Mouse (Mus musculus): ENCODE measurements at regions not wholly inside any gene's neighbourhood (a gene's known extent, or its start where the extent isn't known, plus 50 kb on each side); places are given as distances from the start of the nearest gene placed in this dataset.
A peak's percentile ranks its signal among the peaks of the same experiment; 100 is the strongest.

- no peaks in the 10 kb centered on the region for H3K4me1 ChIP-seq (ENCODE audit: control insufficient read depth, insufficient read depth, insufficient read length, low read length)
- H3K27ac ChIP-seq (ENCODE audit: insufficient read depth, low read depth, low read length) = no peak overlapping the region
- H3K27me3 ChIP-seq (ENCODE audit: control insufficient read depth, insufficient read depth, low read length) = no peaks in the 10 kb centered on the region
- H3K36me3 ChIP-seq (ENCODE audit: control insufficient read depth, insufficient read depth, low read length) = no peaks in the 10 kb centered on the region
- H3K4me3 ChIP-seq (ENCODE audit: low read depth, low read length) = no peak overlapping the region
- no peak for TF ChIP-seq CTCF (IDR thresholded peaks at IDR 0.05; ENCODE audit: extremely low read depth, insufficient read length, insufficient replicate concordance, low read depth, low read length)
- TF ChIP-seq POLR2A (IDR thresholded peaks at IDR 0.05; ENCODE audit: low read depth, low read length) = no peak
- 84% methylated on average over 2 of the region's 2 CpGs for WGBS
Measured at GRCm38 (mm10) chr13:75596856-75597255, 109.7 kb upstream of the Ell2 start.

- Histone ChIP-seq H3K4me3 (ENCODE audit: low read depth, low read length) (no peak overlapping the region), H3K27ac (ENCODE audit: insufficient read depth, low read depth, low read length) (no peak overlapping the region), H3K4me1 (ENCODE audit: control insufficient read depth, insufficient read depth, insufficient read length, low read length) (no peaks in the 10 kb centered on the region), H3K36me3 (ENCODE audit: control insufficient read depth, insufficient read depth, low read length) (no peaks in the 10 kb centered on the region), H3K27me3 (ENCODE audit: control insufficient read depth, insufficient read depth, low read length) (no peaks in the 10 kb centered on the region)
- TF ChIP-seq POLR2A (IDR thresholded peaks at IDR 0.05; ENCODE audit: low read depth, low read length) (no peak), CTCF (IDR thresholded peaks at IDR 0.05; ENCODE audit: extremely low read depth, insufficient read length, insufficient replicate concordance, low read depth, low read length) (no peak)
Measured at GRCm38 (mm10) chr13:75598186-75598585, 108.4 kb upstream of the Ell2 start.

GRCm38 (mm10) chr13:75598675-75599074 lies 107.9 kb upstream of the Ell2 start:
- H3K4me1 ChIP-seq (ENCODE audit: control insufficient read depth, insufficient read depth, insufficient read length, low read length) = no peaks in the 10 kb centered on the region
- H3K27me3 ChIP-seq (ENCODE audit: control insufficient read depth, insufficient read depth, low read length) = no peaks in the 10 kb centered on the region
- H3K36me3 ChIP-seq (ENCODE audit: control insufficient read depth, insufficient read depth, low read length) = no peaks in the 10 kb centered on the region
- TF ChIP-seq CTCF (IDR thresholded peaks at IDR 0.05; ENCODE audit: extremely low read depth, insufficient read length, insufficient replicate concordance, low read depth, low read length) = no peak
- no peak for TF ChIP-seq POLR2A (IDR thresholded peaks at IDR 0.05; ENCODE audit: low read depth, low read length)
- H3K27ac ChIP-seq (ENCODE audit: insufficient read depth, low read depth, low read length) = no peak overlapping the region
- H3K4me3 ChIP-seq (ENCODE audit: low read depth, low read length) = no peak overlapping the region
- 98% methylated on average over 1 of the region's 1 CpGs for WGBS

GRCm38 (mm10) chr13:75623229-75623628 lies 83.3 kb upstream of the Ell2 start:
- Histone ChIP-seq H3K36me3 (ENCODE audit: control insufficient read depth, insufficient read depth, low read length) (no peaks in the 10 kb centered on the region), H3K27ac (ENCODE audit: insufficient read depth, low read depth, low read length) (no peak overlapping the region), H3K4me3 (ENCODE audit: low read depth, low read length) (no peak overlapping the region), H3K27me3 (ENCODE audit: control insufficient read depth, insufficient read depth, low read length) (no peaks in the 10 kb centered on the region), H3K4me1 (ENCODE audit: control insufficient read depth, insufficient read depth, insufficient read length, low read length) (no peaks in the 10 kb centered on the region)
- 76% methylated on average over 3 of the region's 3 CpGs for WGBS
- TF ChIP-seq CTCF (IDR thresholded peaks at IDR 0.05; ENCODE audit: extremely low read depth, insufficient read length, insufficient replicate concordance, low read depth, low read length) (no peak), POLR2A (IDR thresholded peaks at IDR 0.05; ENCODE audit: low read depth, low read length) (no peak)

- no peaks in the 10 kb centered on the region for H3K36me3 ChIP-seq (ENCODE audit: control insufficient read depth, insufficient read depth, low read length)
- peaks cover 3% of the 10 kb centered on the region; the same call in 1 of the 2 replicates for H3K4me1 ChIP-seq (ENCODE audit: control insufficient read depth, insufficient read depth, insufficient read length, low read length)
- H3K4me3 ChIP-seq (ENCODE audit: low read depth, low read length) = no peak overlapping the region
- no peak for TF ChIP-seq CTCF (IDR thresholded peaks at IDR 0.05; ENCODE audit: extremely low read depth, insufficient read length, insufficient replicate concordance, low read depth, low read length)
- TF ChIP-seq POLR2A (IDR thresholded peaks at IDR 0.05; ENCODE audit: low read depth, low read length) = no peak
- 59% methylated on average over 1 of the region's 1 CpGs for WGBS
- H3K27ac ChIP-seq (ENCODE audit: insufficient read depth, low read depth, low read length) = no peak overlapping the region
- no peaks in the 10 kb centered on the region for H3K27me3 ChIP-seq (ENCODE audit: control insufficient read depth, insufficient read depth, low read length)
Measured at GRCm38 (mm10) chr13:75627405-75627804, 79.2 kb upstream of the Ell2 start.

- 100% methylated on average over 1 of the region's 1 CpGs for WGBS
- H3K36me3 ChIP-seq (ENCODE audit: control insufficient read depth, insufficient read depth, low read length) = no peaks in the 10 kb centered on the region
- 0 out of 2 replicates have a peak overlapping the region, but pooled peaks have one; percentile 63 for H3K27ac ChIP-seq (ENCODE audit: insufficient read depth, low read depth, low read length)
- H3K4me1 ChIP-seq (ENCODE audit: control insufficient read depth, insufficient read depth, insufficient read length, low read length) = peaks cover 3% of the 10 kb centered on the region; the same call in 1 of the 2 replicates
- H3K4me3 ChIP-seq (ENCODE audit: low read depth, low read length) = no peak overlapping the region
- H3K27me3 ChIP-seq (ENCODE audit: control insufficient read depth, insufficient read depth, low read length) = no peaks in the 10 kb centered on the region
- TF ChIP-seq CTCF (IDR thresholded peaks at IDR 0.05; ENCODE audit: extremely low read depth, insufficient read length, insufficient replicate concordance, low read depth, low read length) (no peak), POLR2A (IDR thresholded peaks at IDR 0.05; ENCODE audit: low read depth, low read length) (no peak)
Measured at GRCm38 (mm10) chr13:75631048-75631447, 75.5 kb upstream of the Ell2 start.

- no peak overlapping the region for H3K27ac ChIP-seq (ENCODE audit: insufficient read depth, low read depth, low read length)
- no peaks in the 10 kb centered on the region for H3K36me3 ChIP-seq (ENCODE audit: control insufficient read depth, insufficient read depth, low read length)
- 47% methylated on average over 1 of the region's 1 CpGs for WGBS
- no peaks in the 10 kb centered on the region for H3K27me3 ChIP-seq (ENCODE audit: control insufficient read depth, insufficient read depth, low read length)
- no peaks in the 10 kb centered on the region for H3K4me1 ChIP-seq (ENCODE audit: control insufficient read depth, insufficient read depth, insufficient read length, low read length)
- H3K4me3 ChIP-seq (ENCODE audit: low read depth, low read length) = no peak overlapping the region
- TF ChIP-seq POLR2A (IDR thresholded peaks at IDR 0.05; ENCODE audit: low read depth, low read length) (no peak), CTCF (IDR thresholded peaks at IDR 0.05; ENCODE audit: extremely low read depth, insufficient read length, insufficient replicate concordance, low read depth, low read length) (no peak)
Measured at GRCm38 (mm10) chr13:75647513-75647912, 59.0 kb upstream of the Ell2 start.

GRCm38 (mm10) chr13:75651941-75652340 lies 54.6 kb upstream of the Ell2 start:
- no peak overlapping the region for H3K4me3 ChIP-seq (ENCODE audit: low read depth, low read length)
- H3K27ac ChIP-seq (ENCODE audit: insufficient read depth, low read depth, low read length) = no peak overlapping the region
- no peaks in the 10 kb centered on the region for H3K27me3 ChIP-seq (ENCODE audit: control insufficient read depth, insufficient read depth, low read length)
- H3K36me3 ChIP-seq (ENCODE audit: control insufficient read depth, insufficient read depth, low read length) = no peaks in the 10 kb centered on the region
- WGBS = 73% methylated on average over 3 of the region's 3 CpGs
- H3K4me1 ChIP-seq (ENCODE audit: control insufficient read depth, insufficient read depth, insufficient read length, low read length) = no peaks in the 10 kb centered on the region
- TF ChIP-seq CTCF (IDR thresholded peaks at IDR 0.05; ENCODE audit: extremely low read depth, insufficient read length, insufficient replicate concordance, low read depth, low read length) = no peak

Data from small intestine, adult 2 months (tissue).